Mouse (Mus musculus) hindbrain, embryonic 11.5 days (tissue): ENCODE measurements around the gene Slc6a9. TPM values are rescaled to one million over a fixed set of nuclear protein-coding genes. Genes with fewer than 3 reads are reported as not detected.

ENCODE experiments used
- ATAC-seq: fragments of 200-750 bp; cut with Nextera tagmentation; 2 replicates; pipeline ENCODE4 v1.8.0; 2017; ENCODE audit warnings: mild to moderate bottlenecking, moderate TSS enrichment, moderate library complexity; ENCODE audit not compliant: low FRiP score
- DNase-seq: peaks from one replicate; pipeline ENCODE4 v3.0.0-alpha.2; 2015; ENCODE audit warnings: low spot score
- H3K27ac ChIP-seq: fragments of 300-500 bp; sonication (generic); 2 replicates; pipeline ENCODE4 v1.5.1; 2014; ENCODE audit warnings: mild to moderate bottlenecking, low read depth, low read length
- H3K27me3 ChIP-seq: fragments of 300-500 bp; sonication (generic); 2 replicates; pipeline ENCODE4 v1.6.1; 2014; ENCODE audit warnings: mild to moderate bottlenecking, low read length, moderate library complexity, mixed read lengths; ENCODE audit not compliant: control insufficient read depth, insufficient read depth
- H3K36me3 ChIP-seq: fragments of 300-500 bp; sonication (generic); 2 replicates; pipeline ENCODE4 v1.6.1; 2014; ENCODE audit warnings: mild to moderate bottlenecking, low read length, moderate library complexity, mixed read lengths; ENCODE audit not compliant: control insufficient read depth, insufficient read depth
- H3K4me1 ChIP-seq: fragments of 300-500 bp; sonication (generic); replicated peaks from 2 replicates; pipeline ENCODE4 v1.6.1; 2014; ENCODE audit warnings: low read length, mixed read lengths; ENCODE audit not compliant: control insufficient read depth, insufficient read depth
- H3K4me2 ChIP-seq: fragments of 300-500 bp; sonication (generic); replicated peaks from 2 replicates; pipeline ENCODE4 v1.6.1; 2014; ENCODE audit warnings: mild to moderate bottlenecking, low read depth, low read length
- H3K4me3 ChIP-seq: fragments of 300-500 bp; sonication (generic); 2 replicates; pipeline ENCODE4 v1.5.1; 2014; ENCODE audit warnings: low read depth, low read length
- H3K9ac ChIP-seq: fragments of 300-500 bp; sonication (generic); 2 replicates; pipeline ENCODE4 v1.6.1; 2014; ENCODE audit warnings: low read depth, low read length
- H3K9me3 ChIP-seq: fragments of 300-500 bp; sonication (generic); 2 replicates; pipeline ENCODE4 v1.6.1; 2016; ENCODE audit warnings: low read length; ENCODE audit not compliant: control insufficient read depth
- WGBS: fragments of 180-500 bp; shearing (Covaris S2); extraction: QIAGEN DNeasy Blood & Tissue Kit; methylation state at CpG from one replicate; pipeline ENCODE4 v1.1.7; 2014; 5-methylcytosine and 5-hydroxymethylcytosine counted together
- polyA plus RNA-seq: library from polyadenylated mRNA; unstranded; fragments of >200 nt; fragmentation: Nextera tagmentation; extraction: Ambion mirVana; gene quantifications from 2 replicates; pipeline ENCODE4 v1.2.1, GENCODE M21; 2014

Gene Slc6a9
- polyA plus RNA-seq, 1 experiment from 2014 or later: 7.1 TPM

- peak overlapping the region; percentile 85 for H3K4me3 ChIP-seq
- ATAC-seq (no peak; the same call in 1 of the 2 replicates), DNase-seq (peak; percentile 11)
- H3K4me2 ChIP-seq: peak overlapping the region; percentile 99
- peaks cover 9% of the 10 kb centered on the region; the same call in 1 of the 2 replicates for H3K4me1 ChIP-seq
- H3K9ac ChIP-seq: peak overlapping the region; percentile 85
- H3K27me3 ChIP-seq: no peaks in the 10 kb centered on the region
- WGBS: 13% methylated on average over 8 of the region's 8 CpGs
- no peaks in the 10 kb centered on the region for H3K9me3 ChIP-seq
- no peaks in the 10 kb centered on the region for H3K36me3 ChIP-seq
- no peak overlapping the region for H3K27ac ChIP-seq
Observed at GRCm38 (mm10) chr4:117914031-117914430, 79.7 kb downstream of the Slc6a9 start.

GRCm38 (mm10) chr4:117914591-117915442 is 80.5 kb downstream of the Slc6a9 start, which contains the start of gene Ipo13:
Ipo13 (minus strand) TSS chr4:117914999.
- WGBS: under 1% methylated on average over 61 of the region's 61 CpGs
- Histone ChIP-seq H3K27me3 (no peaks in the 10 kb centered on the region), H3K9ac (peak within 1 kb of the TSS; percentile 85), H3K4me2 (peak within 1 kb of the TSS; percentile 99), H3K36me3 (no peaks in the 10 kb centered on the region), H3K27ac (peak within 1 kb of the TSS; percentile 61), H3K4me3 (peak within 1 kb of the TSS; percentile 85), H3K9me3 (no peaks in the 10 kb centered on the region), H3K4me1 (peaks cover 9% of the 10 kb centered on the region; the same call in 1 of the 2 replicates)
- DNase-seq (peak; percentile 98), ATAC-seq (peak; percentile 96)

DNA sequence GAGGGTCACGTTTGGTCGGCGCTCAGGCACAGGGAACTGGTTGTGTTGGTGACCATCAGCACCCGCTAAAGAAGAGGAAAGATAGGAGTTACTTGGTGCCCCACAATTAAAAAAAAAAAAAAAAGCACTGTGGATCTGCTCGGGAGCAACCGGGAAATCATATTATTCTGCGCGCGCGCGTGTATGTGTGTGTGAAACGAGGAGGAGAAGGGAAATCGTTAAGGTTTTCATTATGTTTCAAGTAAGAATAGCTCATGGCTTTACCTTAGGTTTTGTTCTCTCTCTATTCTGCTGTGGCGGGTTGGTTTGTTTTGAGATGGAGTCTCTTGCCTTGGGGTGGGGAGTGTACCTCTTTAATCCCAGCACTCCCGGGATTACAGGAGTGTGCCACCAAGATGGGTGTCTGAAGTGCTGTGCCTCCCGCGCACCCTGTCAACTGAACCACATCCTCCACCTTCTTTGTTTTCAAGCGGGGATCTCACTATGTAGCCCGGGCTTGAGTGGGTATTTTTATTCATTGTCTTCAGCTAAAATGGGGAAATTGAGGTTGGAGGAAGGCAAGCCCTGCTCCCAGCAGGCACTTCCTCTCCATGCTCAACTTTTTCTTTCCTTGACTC is 81.3 kb downstream of the Slc6a9 start:
- no peak overlapping the region for H3K27ac ChIP-seq
- H3K4me3 ChIP-seq: peak overlapping the region; percentile 85
- ATAC-seq: no peak
- H3K27me3 ChIP-seq: no peaks in the 10 kb centered on the region
- DNase-seq: peak; percentile 38
- H3K9ac ChIP-seq: peak overlapping the region; percentile 85
- H3K4me1 ChIP-seq: peaks cover 9% of the 10 kb centered on the region; the same call in 1 of the 2 replicates
- H3K4me2 ChIP-seq: peak overlapping the region; percentile 99
- no peaks in the 10 kb centered on the region for H3K36me3 ChIP-seq
- H3K9me3 ChIP-seq: no peaks in the 10 kb centered on the region
- 6% methylated on average over 19 of the region's 19 CpGs for WGBS

DNA sequence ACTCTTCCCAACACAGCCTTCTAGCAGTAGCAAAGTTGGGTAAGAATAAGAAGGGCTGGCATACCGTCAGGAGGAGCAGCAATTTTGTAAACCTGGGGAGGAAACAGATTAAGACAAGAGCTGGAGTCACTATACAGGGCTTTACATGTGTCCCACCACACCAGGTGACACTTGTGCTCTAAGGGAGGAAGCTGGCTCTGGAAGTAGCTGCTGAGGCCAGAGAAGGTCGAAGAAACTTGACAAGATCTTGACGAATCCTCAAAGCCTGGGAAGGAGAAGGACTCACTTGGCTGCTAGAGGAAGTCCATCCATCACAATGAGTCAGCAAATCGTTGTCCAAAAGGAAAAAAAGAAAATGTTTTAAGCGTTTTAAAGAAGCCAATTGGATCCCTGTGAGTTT is 82.1 kb downstream of the Slc6a9 start:
- no peak overlapping the region for H3K4me2 ChIP-seq

GRCm38 (mm10) chr4:117917402-117917801 is 83.1 kb downstream of the Slc6a9 start:
- Histone ChIP-seq H3K4me3 (no peak overlapping the region), H3K4me2 (no peak overlapping the region), H3K27me3 (no peaks in the 10 kb centered on the region), H3K4me1 (peaks cover 9% of the 10 kb centered on the region; the same call in 1 of the 2 replicates), H3K9ac (no peak overlapping the region), H3K9me3 (no peaks in the 10 kb centered on the region), H3K36me3 (no peaks in the 10 kb centered on the region), H3K27ac (no peak overlapping the region)
- DNase-seq: no peak
- 94% methylated on average over 4 of the region's 4 CpGs for WGBS
- no peak for ATAC-seq

More for the DNA sequence above, 82.1 kb downstream of the Slc6a9 start:
- WGBS: 87% methylated on average over 5 of the region's 5 CpGs
- no peaks in the 10 kb centered on the region for H3K27me3 ChIP-seq
- no peaks in the 10 kb centered on the region for H3K9me3 ChIP-seq
- H3K4me3 ChIP-seq: no peak overlapping the region
- ATAC-seq (no peak), DNase-seq (no peak)
- H3K4me1 ChIP-seq: peaks cover 9% of the 10 kb centered on the region; the same call in 1 of the 2 replicates
- H3K36me3 ChIP-seq: no peaks in the 10 kb centered on the region
- no peak overlapping the region for H3K9ac ChIP-seq
- H3K27ac ChIP-seq: no peak overlapping the region

DNA sequence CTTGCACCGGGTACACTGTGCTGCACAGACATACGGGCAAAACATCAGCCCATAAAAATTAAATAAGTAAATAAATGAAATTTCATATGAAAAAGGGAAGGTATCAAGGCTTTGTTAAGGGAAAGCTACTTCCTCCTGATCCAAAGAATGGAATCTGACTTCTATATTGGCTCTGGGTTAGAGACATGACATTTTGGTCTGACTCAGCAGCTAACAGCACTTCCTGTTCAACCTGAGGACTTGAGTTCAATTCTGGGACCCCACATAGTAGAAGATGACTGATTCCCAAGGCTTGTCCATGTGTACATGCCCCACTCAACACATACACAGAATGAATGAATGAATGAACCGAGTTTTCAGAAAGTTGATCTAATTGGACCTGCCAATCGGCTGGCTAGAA is 83.5 kb downstream of the Slc6a9 start:
- H3K4me1 ChIP-seq: peaks cover 9% of the 10 kb centered on the region; the same call in 1 of the 2 replicates
- no peak overlapping the region for H3K9ac ChIP-seq
- 96% methylated on average over 4 of the region's 4 CpGs for WGBS
- H3K4me3 ChIP-seq: no peak overlapping the region
- no peaks in the 10 kb centered on the region for H3K9me3 ChIP-seq
- no peaks in the 10 kb centered on the region for H3K27me3 ChIP-seq
- H3K4me2 ChIP-seq: no peak overlapping the region
- DNase-seq (no peak), ATAC-seq (no peak)
- H3K36me3 ChIP-seq: no peaks in the 10 kb centered on the region
- no peak overlapping the region for H3K27ac ChIP-seq

DNA sequence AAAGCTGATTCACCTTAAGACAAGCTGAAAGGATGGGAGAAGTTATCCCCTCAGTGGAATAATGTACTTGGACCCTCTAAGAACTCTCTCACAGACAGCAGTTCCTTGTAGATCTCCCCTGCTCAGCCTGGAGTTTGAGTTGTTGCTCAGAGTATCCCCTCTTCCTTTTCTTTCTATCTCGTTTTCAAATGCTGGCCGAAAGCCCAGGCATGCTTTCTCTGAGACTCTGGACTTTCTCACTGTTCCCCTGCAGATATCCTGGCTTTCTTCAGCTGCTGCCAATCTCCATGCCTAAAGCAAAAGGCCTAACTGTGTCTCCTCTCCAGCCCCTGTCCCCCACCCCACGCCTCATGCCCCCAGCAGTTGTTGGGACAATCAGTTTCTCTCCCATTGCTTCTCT is 84.0 kb downstream of the Slc6a9 start:
- WGBS: 90% methylated on average over 3 of the region's 3 CpGs
- Histone ChIP-seq H3K4me3 (no peak overlapping the region), H3K9me3 (no peaks in the 10 kb centered on the region), H3K4me2 (no peak overlapping the region), H3K36me3 (no peaks in the 10 kb centered on the region), H3K9ac (no peak overlapping the region), H3K27ac (no peak overlapping the region), H3K27me3 (no peaks in the 10 kb centered on the region), H3K4me1 (peaks cover 6% of the 10 kb centered on the region; the same call in 1 of the 2 replicates)
- no peak for DNase-seq
- ATAC-seq: no peak

GRCm38 (mm10) chr4:117918762-117919161 is 84.5 kb downstream of the Slc6a9 start:
- ATAC-seq (no peak), DNase-seq (no peak)
- Histone ChIP-seq H3K27ac (no peak overlapping the region), H3K9me3 (no peaks in the 10 kb centered on the region), H3K4me2 (no peak overlapping the region), H3K4me3 (no peak overlapping the region), H3K36me3 (no peaks in the 10 kb centered on the region), H3K4me1 (peaks cover 2% of the 10 kb centered on the region; the same call in 1 of the 2 replicates), H3K27me3 (no peaks in the 10 kb centered on the region), H3K9ac (no peak overlapping the region)
- WGBS: 87% methylated on average over 5 of the region's 5 CpGs
